Mouse (Mus musculus): ENCODE measurements around the gene Ankar. TPM values are rescaled to one million over a fixed set of nuclear protein-coding genes. Genes with fewer than 3 reads are reported as not detected.

The Ankar gene
- polyA plus RNA-seq, 1 experiment = not detected

GRCm38 (mm10) chr1:72640658-72641410 lies 59.5 kb downstream of the Ankar start:
- Histone ChIP-seq H3K4me1 (ENCODE audit: control insufficient read depth) (0 out of 2 replicates have a peak, but pooled peaks cover 3% of the 10 kb centered on the region), H3K9me3 (ENCODE audit: control insufficient read depth, low read length) (peaks cover 5% of the 10 kb centered on the region; the same call in 1 of the 2 replicates), H3K36me3 (ENCODE audit: control insufficient read depth) (no peaks in the 10 kb centered on the region), H3K4me3 (replicated peaks) (peak overlapping the region; percentile 42), H3K27me3 (ENCODE audit: control insufficient read depth) (no peaks in the 10 kb centered on the region)
- no peak for TF ChIP-seq TAL1 (IDR thresholded peaks at IDR 0.05; ENCODE audit: low read length)
- no peak for TF ChIP-seq GATA1 (IDR thresholded peaks at IDR 0.05; ENCODE audit: low read length)

GRCm38 (mm10) chr1:72635221-72635620 lies 65.2 kb downstream of the Ankar start:
- TF ChIP-seq GATA1 (IDR thresholded peaks at IDR 0.05; ENCODE audit: low read length) (no peak), TAL1 (IDR thresholded peaks at IDR 0.05; ENCODE audit: low read length) (no peak)
- Histone ChIP-seq H3K4me1 (ENCODE audit: control insufficient read depth) (no peaks in the 10 kb centered on the region), H3K27me3 (ENCODE audit: control insufficient read depth) (no peaks in the 10 kb centered on the region), H3K36me3 (ENCODE audit: control insufficient read depth) (peaks cover 14% of the 10 kb centered on the region), H3K4me3 (replicated peaks) (no peak overlapping the region), H3K9me3 (ENCODE audit: control insufficient read depth, low read length) (no peaks in the 10 kb centered on the region; the same call in 1 of the 2 replicates)

- Histone ChIP-seq H3K9me3 (ENCODE audit: control insufficient read depth, low read length) (no peaks in the 10 kb centered on the region), H3K4me1 (ENCODE audit: control insufficient read depth) (no peaks in the 10 kb centered on the region), H3K4me3 (replicated peaks) (no peak overlapping the region), H3K36me3 (ENCODE audit: control insufficient read depth) (peaks cover 71% of the 10 kb centered on the region), H3K27me3 (ENCODE audit: control insufficient read depth) (no peaks in the 10 kb centered on the region)
- TF ChIP-seq TAL1 (IDR thresholded peaks at IDR 0.05; ENCODE audit: low read length) (no peak), GATA1 (IDR thresholded peaks at IDR 0.05; ENCODE audit: low read length) (no peak)
Measured at GRCm38 (mm10) chr1:72612172-72612571, 88.2 kb downstream of the Ankar start.

DNA sequence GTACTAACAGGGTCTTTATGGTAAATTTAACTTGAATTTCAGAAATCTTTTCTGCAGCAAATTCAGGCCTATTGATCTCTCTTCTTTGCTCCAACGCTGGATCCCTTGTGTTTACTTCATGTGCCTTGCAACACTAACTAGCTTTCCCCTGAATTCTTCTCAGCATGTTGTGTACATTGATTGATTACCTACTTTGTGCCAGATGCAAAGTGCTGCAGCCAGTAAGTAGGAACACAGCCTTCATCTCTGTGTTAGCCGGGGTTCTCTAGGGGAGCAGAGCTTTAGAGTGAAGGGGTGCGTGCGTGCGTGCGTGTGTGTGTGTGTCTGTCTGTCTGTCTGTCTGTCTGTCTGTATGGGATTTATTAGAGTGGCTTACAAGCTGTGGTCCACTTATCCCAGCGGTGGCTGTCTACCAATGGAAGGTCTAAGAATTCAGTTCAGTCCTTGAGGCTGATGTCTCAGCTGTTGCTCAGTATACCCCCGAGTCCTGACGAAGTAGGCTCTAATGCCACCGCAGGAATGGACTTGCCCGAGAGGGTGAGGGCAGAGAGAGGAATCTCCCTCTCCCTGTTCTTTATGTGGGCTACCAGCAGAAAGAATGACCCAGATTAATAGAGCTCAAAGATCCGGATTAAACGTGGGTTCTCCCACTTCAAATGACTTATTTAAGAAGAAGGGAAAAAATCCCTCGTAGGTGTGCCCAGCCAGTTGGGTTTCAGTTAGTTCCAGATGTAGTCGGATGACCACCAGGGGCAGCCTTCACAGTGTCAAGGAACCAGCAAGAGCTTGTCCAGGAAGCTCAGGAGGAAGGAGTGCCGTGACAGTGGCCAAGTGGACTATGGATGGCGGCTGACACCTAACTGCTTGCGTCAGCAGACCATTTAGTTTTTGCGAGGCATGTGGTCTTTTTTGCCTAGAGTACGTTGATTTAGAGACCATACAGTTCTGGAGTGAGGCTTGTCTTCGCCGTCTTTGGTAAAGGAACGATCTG lies 90.2 kb downstream of the Ankar start:
- no peak overlapping the region for H3K4me3 ChIP-seq (replicated peaks)
- H3K36me3 ChIP-seq (ENCODE audit: control insufficient read depth) = peaks cover 62% of the 10 kb centered on the region
- H3K9me3 ChIP-seq (ENCODE audit: control insufficient read depth, low read length) = no peaks in the 10 kb centered on the region
- H3K4me1 ChIP-seq (ENCODE audit: control insufficient read depth) = no peaks in the 10 kb centered on the region
- H3K27me3 ChIP-seq (ENCODE audit: control insufficient read depth) = no peaks in the 10 kb centered on the region
- TF ChIP-seq GATA1 (IDR thresholded peaks at IDR 0.05; ENCODE audit: low read length) (no peak), TAL1 (IDR thresholded peaks at IDR 0.05; ENCODE audit: low read length) (no peak)

DNA sequence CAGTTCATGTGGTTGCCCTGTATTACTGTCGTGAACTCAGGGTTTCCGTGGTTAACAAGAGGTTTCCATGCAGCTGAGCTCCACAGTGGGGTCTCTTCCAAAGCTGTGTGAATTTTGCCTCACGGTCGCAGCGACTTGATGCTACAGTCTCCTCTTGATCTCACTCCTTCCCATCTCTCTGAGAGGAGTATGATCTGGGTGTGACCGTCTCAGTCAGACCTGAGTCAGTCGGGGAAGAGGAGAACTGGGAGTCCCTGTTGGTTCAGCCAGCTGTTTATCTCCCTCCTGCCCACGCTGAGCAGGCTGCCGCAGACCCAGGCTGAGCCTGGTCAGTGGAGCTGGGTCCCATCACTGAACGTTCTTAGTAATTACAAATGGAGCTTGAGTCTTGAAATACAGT lies 91.2 kb downstream of the Ankar start:
- no peaks in the 10 kb centered on the region for H3K4me1 ChIP-seq (ENCODE audit: control insufficient read depth)
- no peak for TF ChIP-seq GATA1 (IDR thresholded peaks at IDR 0.05; ENCODE audit: low read length)
- no peak for TF ChIP-seq TAL1 (IDR thresholded peaks at IDR 0.05; ENCODE audit: low read length)
- H3K4me3 ChIP-seq (replicated peaks) = no peak overlapping the region
- no peaks in the 10 kb centered on the region for H3K9me3 ChIP-seq (ENCODE audit: control insufficient read depth, low read length)
- peaks cover 52% of the 10 kb centered on the region for H3K36me3 ChIP-seq (ENCODE audit: control insufficient read depth)
- no peaks in the 10 kb centered on the region for H3K27me3 ChIP-seq (ENCODE audit: control insufficient read depth)

DNA sequence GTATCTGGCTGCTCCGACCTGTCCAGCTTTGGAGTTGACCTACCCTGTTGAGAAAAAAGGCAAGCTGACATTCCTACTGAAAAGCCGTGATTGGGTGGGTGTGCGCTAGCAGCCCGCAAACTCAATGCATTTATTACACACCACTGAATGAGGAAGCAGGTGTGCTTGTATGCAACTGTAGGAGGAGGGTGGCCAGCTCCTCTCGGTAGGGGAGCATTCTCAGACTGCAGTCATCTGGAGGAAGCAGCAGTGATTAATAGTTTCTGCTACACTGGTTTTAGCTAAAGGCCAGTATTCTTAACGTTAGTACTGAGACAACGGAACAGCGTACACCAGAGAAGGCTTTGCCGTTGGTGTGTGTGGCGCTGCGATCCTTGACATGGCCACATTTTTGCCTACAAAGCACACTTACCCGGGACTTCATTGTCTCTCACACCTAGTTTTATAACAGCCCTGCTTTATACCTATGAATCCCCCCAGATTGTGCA lies 94.1 kb downstream of the Ankar start:
- TF ChIP-seq TAL1 (IDR thresholded peaks at IDR 0.05; ENCODE audit: low read length) = no peak
- no peak for TF ChIP-seq GATA1 (IDR thresholded peaks at IDR 0.05; ENCODE audit: low read length)
- Histone ChIP-seq H3K27me3 (ENCODE audit: control insufficient read depth) (no peaks in the 10 kb centered on the region), H3K36me3 (ENCODE audit: control insufficient read depth) (peaks cover 39% of the 10 kb centered on the region), H3K4me1 (ENCODE audit: control insufficient read depth) (no peaks in the 10 kb centered on the region), H3K4me3 (replicated peaks) (no peak overlapping the region), H3K9me3 (ENCODE audit: control insufficient read depth, low read length) (no peaks in the 10 kb centered on the region)

DNA sequence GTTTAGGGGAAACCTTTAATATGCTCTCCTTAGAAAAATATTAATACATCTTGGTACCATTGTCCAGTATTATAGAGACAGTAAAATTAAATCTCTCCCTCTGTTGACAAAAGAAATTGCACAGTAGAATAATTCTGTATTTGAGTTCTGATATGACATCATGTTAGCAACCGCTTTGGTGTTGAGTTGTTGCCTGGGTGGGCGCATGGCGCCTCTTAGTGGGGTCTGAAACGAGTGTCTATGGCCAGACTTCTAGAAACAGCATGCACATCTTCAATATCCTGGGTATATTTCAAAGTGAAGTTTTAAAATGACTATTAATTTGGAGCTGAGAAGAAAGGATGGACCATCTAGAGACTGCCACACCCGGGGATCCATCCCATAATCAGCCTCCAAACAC lies 97.6 kb downstream of the Ankar start:
- Histone ChIP-seq H3K36me3 (ENCODE audit: control insufficient read depth) (peaks cover 50% of the 10 kb centered on the region), H3K4me3 (replicated peaks) (no peak overlapping the region), H3K9me3 (ENCODE audit: control insufficient read depth, low read length) (no peaks in the 10 kb centered on the region), H3K4me1 (ENCODE audit: control insufficient read depth) (no peaks in the 10 kb centered on the region), H3K27me3 (ENCODE audit: control insufficient read depth) (no peaks in the 10 kb centered on the region)
- TF ChIP-seq TAL1 (IDR thresholded peaks at IDR 0.05; ENCODE audit: low read length) (no peak), GATA1 (IDR thresholded peaks at IDR 0.05; ENCODE audit: low read length) (no peak)

DNA sequence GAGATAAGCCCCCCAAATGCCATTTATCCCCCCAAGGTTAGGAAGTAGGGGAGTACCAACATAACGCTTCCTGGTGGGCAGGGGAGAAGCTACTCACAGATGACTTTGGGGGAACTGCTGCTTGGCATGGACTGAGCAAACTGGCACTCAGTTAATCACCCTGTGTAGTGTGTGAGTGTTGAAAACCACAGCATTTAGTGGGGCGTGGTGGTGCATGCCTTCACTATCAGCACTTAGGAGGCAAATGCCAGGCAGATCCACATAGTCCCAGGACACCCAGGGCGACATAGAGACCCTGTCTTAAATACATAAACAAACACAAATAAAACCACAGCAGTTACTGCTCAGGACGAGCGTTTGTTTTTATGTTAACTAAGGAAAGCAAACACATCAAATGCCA lies 98.2 kb downstream of the Ankar start:
- no peak overlapping the region for H3K4me3 ChIP-seq (replicated peaks)
- H3K36me3 ChIP-seq (ENCODE audit: control insufficient read depth) = peaks cover 53% of the 10 kb centered on the region

DNA sequence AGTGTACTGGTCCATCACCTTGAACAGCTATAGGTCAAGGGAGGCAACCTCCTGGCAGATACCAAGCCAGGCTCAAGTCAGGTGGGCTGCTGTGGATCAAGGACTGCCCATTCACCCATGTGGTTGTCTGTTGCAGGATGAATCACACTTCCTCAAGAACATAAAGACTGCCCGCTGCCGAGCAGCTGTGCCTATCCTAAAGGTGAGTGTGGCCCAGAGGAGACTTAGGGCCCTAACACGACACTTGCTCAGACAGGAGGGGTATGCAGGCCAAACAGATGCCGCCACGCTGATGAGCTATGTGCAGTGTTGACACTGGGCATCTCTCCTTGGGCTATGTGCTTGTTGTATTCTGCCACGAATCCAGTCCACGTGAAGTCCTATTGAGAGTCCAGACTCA lies 99.1 kb downstream of the Ankar start:
- Histone ChIP-seq H3K9me3 (ENCODE audit: control insufficient read depth, low read length) (no peaks in the 10 kb centered on the region), H3K36me3 (ENCODE audit: control insufficient read depth) (peaks cover 60% of the 10 kb centered on the region), H3K4me1 (ENCODE audit: control insufficient read depth) (no peaks in the 10 kb centered on the region), H3K27me3 (ENCODE audit: control insufficient read depth) (no peaks in the 10 kb centered on the region), H3K4me3 (replicated peaks) (no peak overlapping the region)
- TF ChIP-seq GATA1 (IDR thresholded peaks at IDR 0.05; ENCODE audit: low read length) = no peak
- TF ChIP-seq TAL1 (IDR thresholded peaks at IDR 0.05; ENCODE audit: low read length) = no peak

More for the DNA sequence above, 98.2 kb downstream of the Ankar start:
- H3K27me3 ChIP-seq (ENCODE audit: control insufficient read depth) = no peaks in the 10 kb centered on the region
- TF ChIP-seq TAL1 (IDR thresholded peaks at IDR 0.05; ENCODE audit: low read length) = no peak
- H3K9me3 ChIP-seq (ENCODE audit: control insufficient read depth, low read length) = no peaks in the 10 kb centered on the region
- H3K4me1 ChIP-seq (ENCODE audit: control insufficient read depth) = no peaks in the 10 kb centered on the region

Measured in erythroblast, embryonic 14.5 days (primary cell).